Mouse (Mus musculus) C2C12 (cell line): ENCODE data around the gene Tmem218.

ENCODE experiments used
- CTCF ChIP-seq: IDR thresholded peaks from one replicate; pipeline ENCODE4 v1.5.1; 2011; ENCODE audit not compliant: control insufficient read depth, insufficient read depth, insufficient read length
- MAX ChIP-seq: IDR thresholded peaks from one replicate; pipeline ENCODE4 v1.6.1; 2011; ENCODE audit warnings: mild to moderate bottlenecking, control low read depth
- MYOD1 ChIP-seq: IDR thresholded peaks from one replicate; pipeline ENCODE4 v1.6.1; 2011; ENCODE audit warnings: low read depth; ENCODE audit not compliant: control insufficient read depth, insufficient read length
- MYOG ChIP-seq: IDR thresholded peaks from one replicate; pipeline ENCODE4 v1.6.1; 2011; ENCODE audit not compliant: control insufficient read depth, insufficient read length; ENCODE audit errors: extremely low read depth
- USF1 ChIP-seq: IDR thresholded peaks from one replicate; pipeline ENCODE4 v1.6.1; 2011; ENCODE audit warnings: low read depth, mild to moderate bottlenecking, control low read depth, moderate library complexity

DNA sequence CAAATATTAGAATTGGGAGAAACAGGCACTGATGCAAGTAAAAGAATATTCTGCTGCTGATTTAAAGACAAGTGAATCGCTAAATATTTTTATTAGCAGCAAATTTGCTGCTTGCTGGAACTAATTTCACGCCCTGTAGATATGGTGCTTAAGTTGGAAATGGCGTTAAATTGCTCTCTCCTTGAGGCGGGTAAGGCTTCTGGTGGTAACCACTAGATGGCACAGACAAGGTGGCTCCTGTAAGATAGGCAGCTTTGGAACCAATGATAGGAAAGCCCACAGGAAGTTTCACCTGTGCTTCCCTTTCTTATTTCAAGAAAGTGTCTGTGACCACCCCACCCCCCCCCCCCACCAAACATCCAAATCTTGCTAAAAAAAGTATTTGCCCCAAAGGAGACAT, 11.0 kb upstream of the Tmem218 start:
- TF ChIP-seq CTCF (no peak), USF1 (no peak), MAX (no peak), MYOD1 (no peak), MYOG (no peak)
